Mouse (Mus musculus): ENCODE measurements at regions not wholly inside any gene's neighbourhood (a gene's known extent, or its start where the extent isn't known, plus 50 kb on each side); places are given as distances from the start of the nearest gene placed in this dataset.

DNA sequence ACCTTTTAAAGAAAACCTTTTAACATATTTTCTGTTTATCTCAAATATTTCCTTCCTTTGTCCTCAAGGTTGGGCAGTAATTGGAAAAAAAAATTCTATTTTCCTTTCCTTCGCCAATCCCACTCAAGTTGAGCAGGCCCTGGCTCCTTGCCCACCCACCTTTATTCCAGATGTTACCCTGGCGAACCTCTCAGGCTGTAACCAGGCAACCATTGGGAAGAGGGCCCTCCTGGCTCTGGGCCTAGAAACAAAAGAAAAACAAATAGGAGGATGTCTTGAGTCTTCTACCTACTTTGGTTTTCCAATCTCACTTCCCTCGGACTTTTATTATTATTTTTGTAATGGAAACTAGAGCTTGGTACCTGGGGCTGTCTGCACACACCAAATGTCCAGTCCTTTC lies 696.5 kb downstream of the Dhx35 start:
- TF ChIP-seq CTCF (IDR thresholded peaks at IDR 0.05; ENCODE audit: low read depth, low read length) (no peak), GATA1 (IDR thresholded peaks at IDR 0.05; ENCODE audit: borderline replicate concordance, low read length) (no peak), TAL1 (conservative IDR thresholded peaks at IDR 0.05; ENCODE audit: low read depth, low read length) (no peak)

All from G1E (cell line).